ENCODE assay signal across 8 mouse cellular contexts in the genomic region with DNA sequence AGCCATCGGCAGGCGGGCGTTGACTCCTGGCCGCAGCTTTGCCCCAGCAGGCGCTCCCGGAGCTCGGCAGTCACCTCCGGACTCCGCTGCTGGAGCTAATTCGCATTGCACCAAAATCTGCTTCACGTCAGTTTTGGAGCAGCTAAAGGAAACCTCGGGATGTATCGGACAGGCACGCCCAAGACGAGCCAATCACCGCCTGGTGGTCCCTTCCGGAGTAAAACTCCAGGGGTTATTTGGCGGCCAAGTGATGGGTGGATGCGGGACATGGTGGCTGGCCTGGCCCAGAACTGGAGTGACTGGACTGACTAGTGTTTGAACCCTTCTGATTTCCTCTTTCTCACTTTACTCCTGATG. TPM values are rescaled to one million over a fixed set of nuclear protein-coding genes. Genes with fewer than 3 reads are reported as not detected.
DNase-seq lines count a peak whose midpoint lies in the region; ATAC-seq and TF ChIP-seq lines count a peak whose summit lies in the region.

No protein-coding gene starts in this region.

- no peak for TF ChIP-seq CTCF in embryonic fibroblast, embryonic 13.5 days (IDR thresholded peaks at IDR 0.05; ENCODE audit: borderline replicate concordance, insufficient read depth, low read length)
- TF ChIP-seq CTCF in olfactory bulb, adult 2 months (IDR thresholded peaks at IDR 0.05; ENCODE audit: insufficient read depth, low read depth, low read length): 0 out of 2 replicates have a peak, but pooled peaks have one; percentile 1

- peak overlapping the region; percentile 23; the same call in 1 of the 2 replicates for H3K9ac ChIP-seq in lung, embryonic 15.5 days
- peak overlapping the region; percentile 72 for H3K9ac ChIP-seq in intestine, embryonic 15.5 days

- peak; percentile 24; the same call in 1 of the 2 replicates for ATAC-seq in lung, embryonic 15.5 days (ENCODE audit: borderline replicate concordance, extremely low read depth, low FRiP score, low TSS enrichment)
- peak; percentile 27; the same call in 1 of the 2 replicates for ATAC-seq in intestine, embryonic 15.5 days

- H3K4me3 ChIP-seq in lung, embryonic 15.5 days: peak overlapping the region; percentile 59
- H3K4me3 ChIP-seq in embryonic fibroblast, embryonic 13.5 days (ENCODE audit: insufficient read depth, low read length): peak overlapping the region; percentile 59
- peak overlapping the region; percentile 67 for H3K4me3 ChIP-seq in intestine, embryonic 15.5 days (replicated peaks)
- peak overlapping the region; percentile 73 for H3K4me3 ChIP-seq in olfactory bulb, adult 2 months (ENCODE audit: insufficient read depth, low read depth, low read length)

- no peaks in the 10 kb centered on the region for H3K36me3 ChIP-seq in lung, embryonic 15.5 days
- no peaks in the 10 kb centered on the region for H3K36me3 ChIP-seq in intestine, embryonic 15.5 days

- H3K27me3 ChIP-seq in lung, embryonic 15.5 days: peaks cover 33% of the 10 kb centered on the region
- H3K27me3 ChIP-seq in intestine, embryonic 15.5 days (replicated peaks): peaks cover 3% of the 10 kb centered on the region; the same call in 1 of the 2 replicates

- no peak for TF ChIP-seq POLR2A in embryonic fibroblast, embryonic 13.5 days (IDR thresholded peaks at IDR 0.05; ENCODE audit: low read depth, low read length)
- no peak for TF ChIP-seq POLR2A in olfactory bulb, adult 2 months (IDR thresholded peaks at IDR 0.05; ENCODE audit: insufficient read depth, low read depth, low read length)

- no peaks in the 10 kb centered on the region for H3K9me3 ChIP-seq in lung, embryonic 15.5 days
- H3K9me3 ChIP-seq in intestine, embryonic 15.5 days: no peaks in the 10 kb centered on the region

- 2% methylated on average over 19 of the region's 19 CpGs for WGBS in lung, embryonic 15.5 days
- 2% methylated on average over 19 of the region's 19 CpGs for WGBS in intestine, embryonic 15.5 days
- WGBS in olfactory bulb, adult 2 months: 2% methylated on average over 19 of the region's 19 CpGs

- H3K4me1 ChIP-seq in lung, embryonic 15.5 days: peaks cover 20% of the 10 kb centered on the region
- H3K4me1 ChIP-seq in embryonic fibroblast, embryonic 13.5 days (ENCODE audit: control insufficient read depth, insufficient read depth, low read length): no peaks in the 10 kb centered on the region
- H3K4me1 ChIP-seq in intestine, embryonic 15.5 days (replicated peaks): 0 out of 2 replicates have a peak, but pooled peaks cover 5% of the 10 kb centered on the region
- peaks cover 18% of the 10 kb centered on the region for H3K4me1 ChIP-seq in olfactory bulb, adult 2 months (ENCODE audit: control insufficient read depth, insufficient read depth, low read length)

- H3K4me2 ChIP-seq in lung, embryonic 15.5 days: peak overlapping the region; percentile 99
- H3K4me2 ChIP-seq in intestine, embryonic 15.5 days (replicated peaks): peak overlapping the region; percentile 96

- no peak for DNase-seq in lung, adult 18-20 months
- DNase-seq in cerebellum, adult 11 months: no peak
- DNase-seq in urinary bladder, postnatal 25 days (ENCODE audit: low spot score): no peak
- DNase-seq in gastrocnemius, postnatal 25 days: no peak

- H3K27ac ChIP-seq in lung, embryonic 15.5 days: no peak overlapping the region
- H3K27ac ChIP-seq in embryonic fibroblast, embryonic 13.5 days (ENCODE audit: insufficient read depth, low read length): no peak overlapping the region
- peak overlapping the region; percentile 84 for H3K27ac ChIP-seq in intestine, embryonic 15.5 days
- H3K27ac ChIP-seq in olfactory bulb, adult 2 months (ENCODE audit: insufficient read depth, low read depth, low read length): no peak overlapping the region

RNA-seq across cellular contexts. Expression of a gene that starts 0.7 kb away (rescaled TPM):
- 1.6 and 2.5 TPM in 2 replicates for polyA plus RNA-seq in lung, embryonic 15.5 days (2015; fragmentation: Nextera tagmentation; extraction: Ambion mirVana)
- polyA plus RNA-seq in embryonic fibroblast, embryonic 13.5 days (2011; ENCODE audit: insufficient read length, low read depth, missing spikeins): 4.0 and 4.3 TPM in 2 replicates
- 24.7 and 25.2 TPM in 2 replicates for polyA plus RNA-seq in intestine, embryonic 15.5 days (2015; fragmentation: Nextera tagmentation; extraction: Ambion mirVana)
- 58.0 TPM in 1 of 2 replicates, not detected in the other for polyA plus RNA-seq in olfactory bulb, adult 2 months (2012; ENCODE audit: insufficient read depth, insufficient read length, low replicate concordance, missing spikeins)
- total RNA-seq in gastrocnemius, postnatal 25 days (2021): 1 to 10 TPM; 1.5 to 2.5 TPM
